Mouse (Mus musculus): ENCODE data around the gene 0610010F05Rik.

0610010F05Rik gene

GRCm38 (mm10) chr11:23565761-23566160 lies 67.7 kb downstream of the 0610010F05Rik start:
- peak; percentile 83 for DNase-seq (ENCODE audit: low spot score)

GRCm38 (mm10) chr11:23557039-23557630 lies 76.3 kb downstream of the 0610010F05Rik start:
- DNase-seq (ENCODE audit: low spot score), result peak; percentile 2

DNA sequence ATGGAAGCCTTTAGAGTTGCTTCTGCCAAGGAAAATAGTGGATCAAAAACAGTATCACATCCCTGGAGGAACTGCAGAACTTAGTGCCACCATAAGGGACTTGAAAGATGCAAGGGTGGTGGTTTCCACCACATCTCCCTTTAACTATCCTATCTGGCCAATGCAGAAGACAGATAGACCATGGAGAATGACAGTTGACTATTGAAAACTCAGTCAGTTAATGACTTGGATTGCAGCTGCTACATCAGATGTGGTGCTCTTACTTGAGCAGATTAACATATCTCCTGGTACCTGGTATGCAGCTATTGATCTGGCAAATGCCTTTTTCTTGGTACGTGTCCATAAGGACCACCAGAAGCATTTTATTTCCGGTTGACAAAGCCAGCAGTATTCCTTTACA lies 96.0 kb downstream of the 0610010F05Rik start:
- DNase-seq (ENCODE audit: low spot score), result no peak

DNA sequence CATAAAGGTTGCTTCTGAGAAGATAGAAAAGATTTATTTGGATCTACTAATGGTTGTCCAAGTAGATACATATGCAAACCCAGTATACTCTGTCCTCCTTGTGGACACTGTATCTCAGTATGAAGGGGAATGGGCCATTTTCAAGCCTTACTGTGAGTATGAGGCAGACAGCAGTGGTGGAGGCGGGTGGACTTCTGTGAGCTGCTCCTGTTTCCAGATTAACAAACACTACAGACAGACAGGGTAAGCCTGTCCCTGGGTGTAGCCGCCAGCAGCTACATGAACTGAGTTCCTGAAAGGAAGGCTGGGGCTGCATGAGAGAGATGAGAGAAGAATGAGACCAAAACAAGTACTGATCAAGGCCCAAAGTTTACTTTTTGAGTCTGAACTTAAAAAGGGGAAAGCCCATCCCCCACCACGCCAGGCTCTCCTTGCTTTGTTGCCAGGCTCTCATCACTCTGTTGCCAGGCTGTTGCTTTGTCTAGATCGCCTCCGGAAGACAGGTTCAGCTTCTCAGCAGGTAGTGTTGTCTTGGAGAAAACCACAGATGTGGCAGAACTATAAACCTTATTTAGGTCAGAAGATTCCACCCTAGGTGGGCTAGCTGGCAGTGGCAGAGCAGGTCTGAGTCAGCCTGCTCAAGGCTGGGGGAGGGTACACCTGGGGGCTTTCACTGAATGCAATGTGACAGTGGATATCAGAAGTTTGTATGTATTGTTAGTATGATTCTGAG lies 112.8 kb downstream of the 0610010F05Rik start, which contains the start of gene 1700093K21Rik:
1700093K21Rik (minus strand) TSS at position 683 of the 733 bp plus-strand sequence.
- peak; percentile 2 for DNase-seq (ENCODE audit: low spot score)

DNA sequence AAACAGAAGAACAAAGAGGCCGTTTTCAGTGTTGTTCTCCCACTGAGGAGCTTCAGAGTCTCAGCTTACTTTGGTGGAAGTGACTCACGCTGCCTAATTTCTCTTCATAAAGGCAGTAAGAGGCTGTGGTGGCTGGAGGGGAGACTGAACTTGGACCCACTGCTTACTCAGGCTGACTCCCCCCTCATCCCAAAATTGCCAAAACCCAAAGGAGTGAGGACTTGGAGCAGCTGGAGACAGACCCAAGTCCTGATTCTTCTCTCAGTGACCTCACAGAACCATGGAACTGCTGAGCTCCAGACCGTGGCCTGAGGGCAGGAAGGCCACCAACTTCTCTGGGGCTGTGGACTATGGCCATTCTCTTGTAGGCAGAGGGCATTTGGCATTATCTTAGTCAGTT lies 114.5 kb downstream of the 0610010F05Rik start:
- DNase-seq (ENCODE audit: low spot score), result no peak

DNA sequence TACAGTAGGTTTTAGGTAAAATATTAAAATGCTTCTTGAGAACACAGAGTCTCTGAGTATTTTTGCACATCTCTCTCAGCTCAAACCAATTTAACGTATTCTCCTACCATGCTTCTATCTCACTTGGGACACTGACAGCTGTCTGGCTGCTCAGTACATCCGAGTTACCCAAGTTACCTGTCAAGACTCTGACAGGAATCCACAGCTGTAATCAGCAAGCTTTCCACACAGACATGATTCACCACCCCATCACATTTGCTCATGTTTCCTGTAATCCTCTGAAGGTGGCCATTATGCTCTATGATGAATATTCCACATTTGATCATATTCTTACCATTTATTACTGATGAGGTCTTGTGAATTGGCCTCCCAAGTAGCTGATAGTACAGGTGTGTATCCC lies 118.1 kb downstream of the 0610010F05Rik start:
- DNase-seq (ENCODE audit: low spot score), result no peak

Measured in retina, embryonic 14.5 days (tissue).